Mouse (Mus musculus): ENCODE data around the gene Gm10985. TPM values are rescaled to one million over a fixed set of nuclear protein-coding genes. Genes with fewer than 3 reads are reported as not detected.

Gm10985 gene
- polyA plus RNA-seq (2016; fragmentation: Nextera tagmentation; extraction: Ambion mirVana), result not detected in 2 replicates

- Histone ChIP-seq H3K4me3 (no peak within 1 kb of the TSS), H3K36me3 (replicated peaks) (no peaks in the 10 kb centered on the region), H3K4me1 (no peaks in the 10 kb centered on the region), H3K27ac (no peak within 1 kb of the TSS), H3K9me3 (no peaks in the 10 kb centered on the region), H3K27me3 (ENCODE audit: poor library complexity, severe bottlenecking) (no peaks in the 10 kb centered on the region)
- 89% methylated on average over 2 of the region's 2 CpGs for WGBS
- DNase-seq (ENCODE audit: extremely low spot score, low spot score), result no peak
Measured at GRCm38 (mm10) chr3:53844786-53845185, at the start of gene Gm10985. Gm10985 (plus strand) TSS chr3:53845086.

- Histone ChIP-seq H3K4me1 (no peaks in the 10 kb centered on the region), H3K9me3 (no peaks in the 10 kb centered on the region), H3K27ac (no peak overlapping the region), H3K36me3 (replicated peaks) (no peaks in the 10 kb centered on the region), H3K27me3 (ENCODE audit: poor library complexity, severe bottlenecking) (no peaks in the 10 kb centered on the region), H3K4me3 (no peak overlapping the region)
- DNase-seq (ENCODE audit: extremely low spot score, low spot score), result no peak
- WGBS, result 86% methylated on average over 1 of the region's 1 CpGs
Measured at GRCm38 (mm10) chr3:53796933-53797332, 48.0 kb upstream of the Gm10985 start.

GRCm38 (mm10) chr3:53799671-53800070, 45.2 kb upstream of the Gm10985 start:
- Histone ChIP-seq H3K36me3 (replicated peaks) (no peaks in the 10 kb centered on the region), H3K27me3 (ENCODE audit: poor library complexity, severe bottlenecking) (no peaks in the 10 kb centered on the region), H3K4me1 (no peaks in the 10 kb centered on the region), H3K4me3 (no peak overlapping the region), H3K27ac (no peak overlapping the region), H3K9me3 (no peaks in the 10 kb centered on the region)
- DNase-seq (ENCODE audit: extremely low spot score, low spot score), result no peak
- 86% methylated on average over 2 of the region's 2 CpGs for WGBS

GRCm38 (mm10) chr3:53813421-53813977, 31.4 kb upstream of the Gm10985 start:
- no peak for DNase-seq (ENCODE audit: extremely low spot score, low spot score)
- Histone ChIP-seq H3K4me1 (no peaks in the 10 kb centered on the region), H3K4me3 (no peak overlapping the region), H3K9me3 (no peaks in the 10 kb centered on the region), H3K27ac (no peak overlapping the region), H3K36me3 (replicated peaks) (no peaks in the 10 kb centered on the region), H3K27me3 (ENCODE audit: poor library complexity, severe bottlenecking) (no peaks in the 10 kb centered on the region)
- WGBS, result 91% methylated on average over 7 of the region's 7 CpGs

GRCm38 (mm10) chr3:53834238-53834637, 10.6 kb upstream of the Gm10985 start:
- Histone ChIP-seq H3K9me3 (no peaks in the 10 kb centered on the region), H3K27ac (no peak overlapping the region), H3K27me3 (ENCODE audit: poor library complexity, severe bottlenecking) (no peaks in the 10 kb centered on the region), H3K4me3 (no peak overlapping the region), H3K4me1 (no peaks in the 10 kb centered on the region), H3K36me3 (replicated peaks) (no peaks in the 10 kb centered on the region)
- 88% methylated on average over 2 of the region's 2 CpGs for WGBS
- DNase-seq (ENCODE audit: extremely low spot score, low spot score), result no peak

GRCm38 (mm10) chr3:53846206-53846928, 1.5 kb downstream of the Gm10985 start:
- DNase-seq (ENCODE audit: extremely low spot score, low spot score), result no peak
- H3K36me3 ChIP-seq (replicated peaks), result no peaks in the 10 kb centered on the region
- 83% methylated on average over 7 of the region's 7 CpGs for WGBS
- H3K27ac ChIP-seq, result no peak overlapping the region
- H3K4me3 ChIP-seq, result no peak overlapping the region
- no peaks in the 10 kb centered on the region for H3K4me1 ChIP-seq
- no peaks in the 10 kb centered on the region for H3K27me3 ChIP-seq (ENCODE audit: poor library complexity, severe bottlenecking)
- no peaks in the 10 kb centered on the region for H3K9me3 ChIP-seq

- H3K9me3 ChIP-seq, result no peaks in the 10 kb centered on the region
- no peak overlapping the region for H3K27ac ChIP-seq
- no peak for DNase-seq (ENCODE audit: extremely low spot score, low spot score)
- H3K36me3 ChIP-seq (replicated peaks), result no peaks in the 10 kb centered on the region
- H3K4me3 ChIP-seq, result no peak overlapping the region
- no peaks in the 10 kb centered on the region for H3K27me3 ChIP-seq (ENCODE audit: poor library complexity, severe bottlenecking)
- no peaks in the 10 kb centered on the region for H3K4me1 ChIP-seq
- WGBS, result 71% methylated on average over 4 of the region's 4 CpGs
Measured at GRCm38 (mm10) chr3:53847726-53848125, 2.8 kb downstream of the Gm10985 start.

- no peak overlapping the region for H3K4me3 ChIP-seq
- no peaks in the 10 kb centered on the region for H3K27me3 ChIP-seq (ENCODE audit: poor library complexity, severe bottlenecking)
- no peaks in the 10 kb centered on the region for H3K4me1 ChIP-seq
- WGBS, result 84% methylated on average over 11 of the region's 11 CpGs
- H3K36me3 ChIP-seq (replicated peaks), result no peaks in the 10 kb centered on the region
- no peak overlapping the region for H3K27ac ChIP-seq
- H3K9me3 ChIP-seq, result no peaks in the 10 kb centered on the region
- no peak for DNase-seq (ENCODE audit: extremely low spot score, low spot score)
Measured at GRCm38 (mm10) chr3:53848262-53848661, 3.4 kb downstream of the Gm10985 start.

GRCm38 (mm10) chr3:53854261-53854660, 9.4 kb downstream of the Gm10985 start:
- 90% methylated on average over 4 of the region's 4 CpGs for WGBS
- Histone ChIP-seq H3K27me3 (ENCODE audit: poor library complexity, severe bottlenecking) (no peaks in the 10 kb centered on the region), H3K9me3 (no peaks in the 10 kb centered on the region), H3K27ac (no peak overlapping the region), H3K4me1 (no peaks in the 10 kb centered on the region), H3K4me3 (no peak overlapping the region), H3K36me3 (replicated peaks) (peaks cover 36% of the 10 kb centered on the region)
- DNase-seq (ENCODE audit: extremely low spot score, low spot score), result no peak

GRCm38 (mm10) chr3:53854831-53855230, 9.9 kb downstream of the Gm10985 start:
- DNase-seq (ENCODE audit: extremely low spot score, low spot score), result no peak
- WGBS, result 89% methylated on average over 3 of the region's 3 CpGs
- peaks cover 42% of the 10 kb centered on the region for H3K36me3 ChIP-seq (replicated peaks)

GRCm38 (mm10) chr3:53863383-53864220, 18.7 kb downstream of the Gm10985 start, which contains the start of gene Ufm1:
Ufm1 (minus strand) TSS chr3:53863830.
- peak within 1 kb of the TSS; percentile 96 for H3K27ac ChIP-seq
- DNase-seq (ENCODE audit: extremely low spot score, low spot score), result peak; percentile 90
- H3K36me3 ChIP-seq (replicated peaks), result peaks cover 32% of the 10 kb centered on the region
- no peaks in the 10 kb centered on the region for H3K9me3 ChIP-seq
- H3K4me3 ChIP-seq, result peak within 1 kb of the TSS; percentile 97
- no peaks in the 10 kb centered on the region for H3K27me3 ChIP-seq (ENCODE audit: poor library complexity, severe bottlenecking)
- H3K4me1 ChIP-seq, result peaks cover 12% of the 10 kb centered on the region
- under 1% methylated on average over 58 of the region's 58 CpGs for WGBS

More at GRCm38 (mm10) chr3:53854831-53855230, 9.9 kb downstream of the Gm10985 start:
- H3K9me3 ChIP-seq, result no peaks in the 10 kb centered on the region
- no peak overlapping the region for H3K27ac ChIP-seq
- no peak overlapping the region for H3K4me3 ChIP-seq
- H3K4me1 ChIP-seq, result no peaks in the 10 kb centered on the region
- no peaks in the 10 kb centered on the region for H3K27me3 ChIP-seq (ENCODE audit: poor library complexity, severe bottlenecking)

GRCm38 (mm10) chr3:53868212-53868611, 23.3 kb downstream of the Gm10985 start:
- no peaks in the 10 kb centered on the region for H3K36me3 ChIP-seq (replicated peaks)
- no peaks in the 10 kb centered on the region; the same call in 1 of the 2 replicates for H3K27me3 ChIP-seq (ENCODE audit: poor library complexity, severe bottlenecking)
- H3K27ac ChIP-seq, result no peak overlapping the region
- H3K4me1 ChIP-seq, result peaks cover 14% of the 10 kb centered on the region
- DNase-seq (ENCODE audit: extremely low spot score, low spot score), result no peak
- WGBS, result 90% methylated on average over 4 of the region's 4 CpGs
- no peaks in the 10 kb centered on the region for H3K9me3 ChIP-seq
- H3K4me3 ChIP-seq, result no peak overlapping the region
